Mouse (Mus musculus): ENCODE measurements at regions not wholly inside any gene's neighbourhood (a gene's known extent, or its start where the extent isn't known, plus 50 kb on each side); places are given as distances from the start of the nearest gene placed in this dataset.
"Not testable (repeated sequence)": the region's sequence is repeated elsewhere in the genome, so short reads cannot be mapped to it uniquely, and the experiment has no call there.

- ATAC-seq (replicated peaks; ENCODE audit: poor library complexity) = peak; percentile 90
Measured at GRCm38 (mm10) chr13:89375526-89376474, 163.8 kb upstream of the Hapln1 start.

GRCm38 (mm10) chr13:89378365-89378764, 161.2 kb upstream of the Hapln1 start:
- peak; percentile 47 for ATAC-seq (replicated peaks; ENCODE audit: poor library complexity)

- not testable (repeated sequence) for ATAC-seq (replicated peaks; ENCODE audit: poor library complexity)
Measured at GRCm38 (mm10) chr13:89383619-89384190, 155.9 kb upstream of the Hapln1 start.

GRCm38 (mm10) chr13:89384598-89385145, 154.9 kb upstream of the Hapln1 start:
- peak; percentile 40; the same call in 1 of the 2 replicates for ATAC-seq (replicated peaks; ENCODE audit: poor library complexity)

GRCm38 (mm10) chr13:89387416-89387815, 152.2 kb upstream of the Hapln1 start:
- ATAC-seq (replicated peaks; ENCODE audit: poor library complexity) = peak; percentile 78

GRCm38 (mm10) chr13:89389149-89389548, 150.4 kb upstream of the Hapln1 start:
- ATAC-seq (replicated peaks; ENCODE audit: poor library complexity) = peak; percentile 64

- no peak for ATAC-seq (replicated peaks; ENCODE audit: poor library complexity)
Measured at GRCm38 (mm10) chr13:89394717-89395344, 144.8 kb upstream of the Hapln1 start.

GRCm38 (mm10) chr13:89395851-89396250, 143.7 kb upstream of the Hapln1 start:
- ATAC-seq (replicated peaks; ENCODE audit: poor library complexity) = no peak

- peak; percentile 95 for ATAC-seq (replicated peaks; ENCODE audit: poor library complexity)
Measured at GRCm38 (mm10) chr13:89401084-89401671, 138.4 kb upstream of the Hapln1 start.

- no peak for ATAC-seq (replicated peaks; ENCODE audit: poor library complexity)
Measured at GRCm38 (mm10) chr13:89410504-89410903, 129.1 kb upstream of the Hapln1 start.

- ATAC-seq (replicated peaks; ENCODE audit: poor library complexity) = no peak
Measured at GRCm38 (mm10) chr13:89412768-89413487, 126.7 kb upstream of the Hapln1 start.

- ATAC-seq (replicated peaks; ENCODE audit: poor library complexity) = peak; percentile 71
Measured at GRCm38 (mm10) chr13:89418804-89419203, 120.8 kb upstream of the Hapln1 start.

GRCm38 (mm10) chr13:89421833-89422232, 117.8 kb upstream of the Hapln1 start:
- peak; percentile 57 for ATAC-seq (replicated peaks; ENCODE audit: poor library complexity)

- no peak for ATAC-seq (replicated peaks; ENCODE audit: poor library complexity)
Measured at GRCm38 (mm10) chr13:89423491-89423890, 116.1 kb upstream of the Hapln1 start.

GRCm38 (mm10) chr13:89428272-89429071, 111.1 kb upstream of the Hapln1 start:
- ATAC-seq (replicated peaks; ENCODE audit: poor library complexity) = 0 out of 2 replicates have a peak, but pooled peaks have one; percentile 33

GRCm38 (mm10) chr13:89444847-89445246, 94.7 kb upstream of the Hapln1 start:
- no peak for ATAC-seq (replicated peaks; ENCODE audit: poor library complexity)

- ATAC-seq (replicated peaks; ENCODE audit: poor library complexity) = 0 out of 2 replicates have a peak, but pooled peaks have one; percentile 23
Measured at GRCm38 (mm10) chr13:89453819-89454218, 85.8 kb upstream of the Hapln1 start.

- ATAC-seq (replicated peaks; ENCODE audit: poor library complexity) = peak; percentile 46; the same call in 1 of the 2 replicates
Measured at GRCm38 (mm10) chr13:89454249-89455018, 85.2 kb upstream of the Hapln1 start.

- no peak for ATAC-seq (replicated peaks; ENCODE audit: poor library complexity)
Measured at GRCm38 (mm10) chr13:89463746-89464145, 75.8 kb upstream of the Hapln1 start.

All from megakaryocyte progenitor cell, adult 5-6 weeks (primary cell).